Mouse (Mus musculus) midbrain, embryonic 15.5 days (tissue): ENCODE measurements at regions not wholly inside any gene's neighbourhood (a gene's known extent, or its start where the extent isn't known, plus 50 kb on each side); places are given as distances from the start of the nearest gene placed in this dataset.

Source experiments
- ATAC-seq: fragments of 200-750 bp; cut with Nextera tagmentation; replicated peaks from 2 replicates; pipeline ENCODE4 v1.8.0; 2017; ENCODE audit warnings: moderate TSS enrichment
- H3K27ac ChIP-seq: fragments of 300-500 bp; sonication (generic); 2 replicates; pipeline ENCODE4 v1.5.1; 2015; ENCODE audit warnings: mild to moderate bottlenecking, inconsistent platforms
- H3K27me3 ChIP-seq: fragments of 300-500 bp; sonication (generic); replicated peaks from 2 replicates; pipeline ENCODE4 v1.6.1; 2015; ENCODE audit warnings: inconsistent platforms
- H3K36me3 ChIP-seq: fragments of 300-500 bp; sonication (generic); replicated peaks from 2 replicates; pipeline ENCODE4 v1.6.1; 2015; ENCODE audit warnings: inconsistent platforms
- H3K4me1 ChIP-seq: fragments of 300-500 bp; sonication (generic); 2 replicates; pipeline ENCODE4 v1.6.1; 2015; ENCODE audit warnings: inconsistent platforms
- H3K4me2 ChIP-seq: fragments of 300-500 bp; sonication (generic); 2 replicates; pipeline ENCODE4 v1.6.1; 2015; ENCODE audit warnings: inconsistent platforms, mild to moderate bottlenecking, moderate library complexity
- H3K4me3 ChIP-seq: fragments of 300-500 bp; sonication (generic); 2 replicates; pipeline ENCODE4 v1.5.1; 2015; ENCODE audit warnings: mild to moderate bottlenecking, inconsistent platforms
- H3K9ac ChIP-seq: fragments of 300-500 bp; sonication (generic); 2 replicates; pipeline ENCODE4 v1.6.1; 2015; ENCODE audit warnings: mild to moderate bottlenecking, inconsistent platforms
- H3K9me3 ChIP-seq: fragments of 300-500 bp; sonication (generic); 2 replicates; pipeline ENCODE4 v1.6.1; 2016; ENCODE audit warnings: inconsistent platforms
- WGBS: fragments of 180-500 bp; shearing (Covaris S2); methylation state at CpG from one replicate; pipeline ENCODE4 v1.1.7; 2015; ENCODE audit warnings: mixed read lengths; 5-methylcytosine and 5-hydroxymethylcytosine counted together

DNA sequence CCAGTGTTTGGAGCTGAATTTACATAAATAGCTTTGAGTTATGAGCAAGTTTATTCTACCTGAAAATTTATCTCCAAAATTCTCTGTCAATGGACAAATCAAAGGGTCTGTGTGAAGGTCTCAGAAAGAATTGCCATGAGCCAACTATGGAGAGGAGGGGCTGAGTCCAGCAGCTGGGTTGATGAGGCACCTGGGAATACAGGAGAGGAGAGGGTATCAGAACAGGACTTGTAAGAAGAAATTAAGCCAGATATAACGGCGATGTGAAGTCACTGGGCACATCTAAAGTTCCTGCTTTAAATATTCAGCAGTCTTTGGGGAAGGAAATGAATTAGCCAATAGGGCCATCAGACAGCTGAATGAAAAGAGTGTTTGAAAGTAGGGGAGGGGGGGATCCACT, 394.4 kb upstream of the Plxna2 start:
- H3K27ac ChIP-seq = peak overlapping the region; percentile 1; the same call in 1 of the 2 replicates

DNA sequence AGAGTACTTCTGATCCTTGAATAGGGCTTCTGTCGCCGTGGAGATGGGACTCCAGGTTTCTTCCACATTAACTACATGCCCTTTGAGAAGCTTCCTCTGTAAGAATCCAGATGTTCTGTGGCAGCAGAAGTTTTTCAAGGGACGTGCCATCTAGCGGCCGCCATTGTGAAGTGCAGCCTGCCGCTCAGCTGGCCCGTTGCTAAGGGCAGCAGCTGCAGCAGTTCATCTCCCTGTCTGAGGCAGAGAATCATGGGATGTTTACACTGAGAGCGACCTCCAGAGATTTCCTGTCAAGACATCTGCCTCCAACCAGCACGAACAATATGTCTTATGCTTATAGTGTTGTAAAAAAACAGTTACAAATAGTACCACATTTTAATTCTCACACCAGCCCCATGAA, 395.0 kb upstream of the Plxna2 start:
- WGBS = 1% methylated on average over 9 of the region's 9 CpGs
- Histone ChIP-seq H3K36me3 (no peaks in the 10 kb centered on the region), H3K27ac (no peak overlapping the region), H3K9ac (no peak overlapping the region), H3K4me1 (peaks cover 38% of the 10 kb centered on the region), H3K4me3 (no peak overlapping the region), H3K9me3 (no peaks in the 10 kb centered on the region), H3K27me3 (no peaks in the 10 kb centered on the region), H3K4me2 (no peak overlapping the region)
- peak; percentile 79 for ATAC-seq

More for the DNA sequence above, 394.4 kb upstream of the Plxna2 start:
- H3K36me3 ChIP-seq = no peaks in the 10 kb centered on the region
- peak; percentile 37; the same call in 1 of the 2 replicates for ATAC-seq
- H3K4me2 ChIP-seq = no peak overlapping the region
- no peaks in the 10 kb centered on the region for H3K9me3 ChIP-seq
- no peak overlapping the region for H3K4me3 ChIP-seq
- no peak overlapping the region for H3K9ac ChIP-seq
- H3K4me1 ChIP-seq = peaks cover 38% of the 10 kb centered on the region
- 35% methylated on average over 2 of the region's 2 CpGs for WGBS
- no peaks in the 10 kb centered on the region for H3K27me3 ChIP-seq

- peak overlapping the region; percentile 57 for H3K27ac ChIP-seq
- ATAC-seq = peak; percentile 87
- H3K4me2 ChIP-seq = peak overlapping the region; percentile 36
- H3K9me3 ChIP-seq = no peaks in the 10 kb centered on the region
- H3K4me1 ChIP-seq = peaks cover 15% of the 10 kb centered on the region
- no peaks in the 10 kb centered on the region for H3K27me3 ChIP-seq
- H3K9ac ChIP-seq = no peak overlapping the region
- no peaks in the 10 kb centered on the region for H3K36me3 ChIP-seq
- WGBS = 14% methylated on average over 14 of the region's 14 CpGs
- no peak overlapping the region for H3K4me3 ChIP-seq
Measured at GRCm38 (mm10) chr1:194208034-194209000, 409.7 kb upstream of the Plxna2 start.

DNA sequence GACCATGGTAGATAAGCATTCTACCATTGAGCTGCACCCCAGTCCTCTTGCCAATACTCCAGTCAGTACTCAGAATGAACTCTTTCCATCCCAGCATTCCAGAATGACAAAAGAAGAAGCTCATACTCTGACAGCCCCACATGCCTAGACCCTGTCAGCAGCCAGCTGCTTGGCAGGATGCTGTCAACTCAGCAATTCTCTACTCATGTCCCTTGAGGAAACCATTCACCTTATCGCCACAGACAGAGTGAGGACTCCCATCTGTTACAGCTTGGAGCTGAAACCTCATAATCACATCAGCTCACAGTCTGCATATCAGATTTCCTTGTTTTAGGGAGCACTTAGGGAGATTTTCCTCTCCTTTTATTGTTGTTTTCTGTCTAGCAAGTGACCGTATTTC, 420.5 kb upstream of the Plxna2 start:
- no peak for ATAC-seq
- H3K36me3 ChIP-seq = no peaks in the 10 kb centered on the region
- H3K4me3 ChIP-seq = no peak overlapping the region
- no peak overlapping the region for H3K9ac ChIP-seq
- no peaks in the 10 kb centered on the region for H3K4me1 ChIP-seq
- no peaks in the 10 kb centered on the region for H3K27me3 ChIP-seq
- H3K4me2 ChIP-seq = no peak overlapping the region
- 60% methylated on average over 2 of the region's 2 CpGs for WGBS
- no peak overlapping the region for H3K27ac ChIP-seq
- H3K9me3 ChIP-seq = no peaks in the 10 kb centered on the region

- H3K9ac ChIP-seq = no peak overlapping the region
- no peaks in the 10 kb centered on the region for H3K36me3 ChIP-seq
- no peaks in the 10 kb centered on the region for H3K9me3 ChIP-seq
- 90% methylated on average over 2 of the region's 2 CpGs for WGBS
- no peaks in the 10 kb centered on the region for H3K4me1 ChIP-seq
- H3K4me2 ChIP-seq = no peak overlapping the region
- no peaks in the 10 kb centered on the region for H3K27me3 ChIP-seq
- no peak overlapping the region for H3K27ac ChIP-seq
- no peak for ATAC-seq
- H3K4me3 ChIP-seq = no peak overlapping the region
Measured at GRCm38 (mm10) chr1:194182293-194182692, 435.7 kb upstream of the Plxna2 start.

DNA sequence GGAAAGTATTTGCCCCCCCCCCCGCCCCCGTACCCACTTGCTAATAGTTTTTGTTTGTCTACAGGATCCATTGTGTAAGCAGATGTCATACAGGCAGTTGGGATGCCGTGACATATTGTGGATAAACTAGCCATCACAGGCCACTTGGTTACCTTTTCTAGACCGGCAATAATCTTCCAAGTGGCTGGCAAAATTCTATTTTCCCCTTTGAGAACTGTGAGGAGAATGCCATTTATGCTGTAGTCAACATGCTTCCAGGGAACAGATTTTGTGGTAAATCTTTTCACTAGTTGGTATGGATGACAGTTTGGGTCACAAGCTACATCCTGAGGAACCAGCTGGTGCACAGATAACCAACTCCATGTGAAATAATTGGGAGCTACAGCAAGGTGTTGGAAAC, 456.5 kb upstream of the Plxna2 start:
- Histone ChIP-seq H3K4me2 (no peak overlapping the region), H3K4me3 (no peak overlapping the region), H3K9me3 (no peaks in the 10 kb centered on the region), H3K36me3 (no peaks in the 10 kb centered on the region), H3K9ac (no peak overlapping the region), H3K27me3 (no peaks in the 10 kb centered on the region), H3K27ac (no peak overlapping the region), H3K4me1 (peaks cover 6% of the 10 kb centered on the region)
- WGBS = 48% methylated on average over 4 of the region's 4 CpGs
- ATAC-seq = no peak

DNA sequence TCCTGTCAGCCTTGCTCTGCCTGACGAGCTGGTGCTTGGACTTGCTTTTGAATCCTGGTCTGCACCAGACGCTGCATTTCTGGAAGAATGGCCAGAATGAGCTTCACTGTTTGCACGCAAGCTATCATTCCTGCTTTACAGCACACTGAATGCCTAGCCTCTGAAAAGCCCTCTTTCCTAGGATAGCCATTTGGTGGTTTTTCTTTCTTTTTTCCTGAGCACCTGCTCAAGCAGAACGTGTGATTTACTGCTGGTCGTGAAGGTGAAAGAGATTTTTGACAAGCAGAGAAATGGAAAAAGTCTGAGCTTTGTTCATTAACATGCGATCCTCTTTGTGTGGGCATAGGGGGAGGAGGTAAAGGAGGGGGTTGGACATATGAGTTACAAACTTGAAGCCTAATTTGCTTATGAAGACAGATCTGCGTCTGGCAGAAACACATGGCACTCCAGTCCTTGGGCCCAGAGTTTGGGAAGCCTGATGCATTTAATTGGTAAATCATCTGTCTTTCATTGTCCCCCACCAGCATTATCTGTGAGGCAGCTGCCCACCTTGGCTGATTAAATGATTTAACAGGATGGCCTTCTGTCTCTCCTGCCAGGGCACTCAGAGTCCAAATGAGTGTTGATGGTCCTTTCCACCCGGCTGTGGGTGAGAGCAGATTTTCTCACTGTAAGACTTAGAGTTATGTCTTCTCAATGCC, 457.1 kb upstream of the Plxna2 start:
- 21% methylated on average over 8 of the region's 8 CpGs for WGBS
- ATAC-seq = peak; percentile 56; the same call in 1 of the 2 replicates
- Histone ChIP-seq H3K9ac (no peak overlapping the region), H3K36me3 (no peaks in the 10 kb centered on the region), H3K9me3 (no peaks in the 10 kb centered on the region), H3K4me2 (no peak overlapping the region), H3K4me3 (no peak overlapping the region), H3K4me1 (peaks cover 6% of the 10 kb centered on the region), H3K27me3 (no peaks in the 10 kb centered on the region), H3K27ac (peak overlapping the region; percentile 39; the same call in 1 of the 2 replicates)

GRCm38 (mm10) chr1:194157268-194157667, 460.8 kb upstream of the Plxna2 start:
- Histone ChIP-seq H3K27ac (no peak overlapping the region), H3K4me3 (no peak overlapping the region), H3K9ac (no peak overlapping the region), H3K4me1 (peaks cover 6% of the 10 kb centered on the region), H3K36me3 (no peaks in the 10 kb centered on the region), H3K4me2 (no peak overlapping the region), H3K9me3 (no peaks in the 10 kb centered on the region), H3K27me3 (no peaks in the 10 kb centered on the region)
- no peak for ATAC-seq
- 93% methylated on average over 6 of the region's 6 CpGs for WGBS

DNA sequence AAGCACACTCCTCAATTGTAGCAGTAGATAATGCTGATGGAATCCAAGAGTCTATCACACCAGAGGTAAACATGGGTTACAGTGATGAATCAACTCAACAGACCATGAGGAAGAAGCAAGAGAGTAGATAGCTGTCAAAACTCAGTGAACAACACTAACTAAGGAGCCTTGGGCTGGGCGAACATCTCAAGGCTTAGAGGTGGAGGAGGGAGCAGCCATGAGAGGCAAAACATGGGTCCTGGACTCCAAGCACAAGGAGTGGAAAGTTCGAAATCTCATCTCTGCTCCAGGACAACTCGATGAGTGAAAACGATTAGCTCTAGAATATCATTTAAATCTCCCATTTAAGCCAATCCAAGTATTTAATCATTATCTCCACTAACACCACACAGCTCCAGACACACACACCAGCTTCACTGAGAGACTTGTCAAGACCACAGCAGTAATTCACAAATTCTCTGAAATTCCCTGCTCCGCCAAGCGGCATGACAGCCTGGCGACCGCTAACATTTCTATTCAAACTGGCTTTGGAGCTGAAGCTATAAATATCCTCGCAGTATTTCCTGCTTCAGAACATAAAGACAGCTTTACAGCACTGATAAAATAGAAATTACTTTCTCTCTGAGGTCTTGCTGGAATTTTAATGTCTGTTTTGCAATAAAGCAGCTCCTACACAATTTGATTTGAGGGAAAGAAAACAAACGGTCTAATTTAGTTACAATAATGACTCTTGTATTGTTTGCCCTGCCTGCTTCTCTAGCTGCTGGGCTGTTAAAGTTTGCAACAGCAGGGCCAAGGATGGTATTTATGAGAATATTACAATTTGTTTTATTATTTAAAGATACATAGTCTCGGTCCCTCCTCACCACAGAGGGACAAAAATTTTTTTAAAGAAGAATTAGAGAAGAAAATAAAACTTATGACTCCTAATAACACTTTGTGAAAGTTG, 469.3 kb upstream of the Plxna2 start:
- Histone ChIP-seq H3K27ac (0 out of 2 replicates have a peak overlapping the region, but pooled peaks have one; percentile 9), H3K4me1 (0 out of 2 replicates have a peak, but pooled peaks cover 9% of the 10 kb centered on the region)
- 61% methylated on average over 11 of the region's 11 CpGs for WGBS

GRCm38 (mm10) chr1:194117631-194118360, 500.2 kb upstream of the Plxna2 start:
- H3K27ac ChIP-seq = no peak overlapping the region
- H3K4me3 ChIP-seq = no peak overlapping the region
- H3K36me3 ChIP-seq = no peaks in the 10 kb centered on the region
- H3K27me3 ChIP-seq = no peaks in the 10 kb centered on the region
- 76% methylated on average over 4 of the region's 4 CpGs for WGBS
- no peak overlapping the region for H3K4me2 ChIP-seq
- no peaks in the 10 kb centered on the region for H3K9me3 ChIP-seq
- no peak overlapping the region for H3K9ac ChIP-seq
- ATAC-seq = no peak
- no peaks in the 10 kb centered on the region for H3K4me1 ChIP-seq

More for the DNA sequence above, 469.3 kb upstream of the Plxna2 start:
- Histone ChIP-seq H3K27me3 (no peaks in the 10 kb centered on the region), H3K4me3 (no peak overlapping the region), H3K9ac (no peak overlapping the region), H3K36me3 (no peaks in the 10 kb centered on the region), H3K9me3 (no peaks in the 10 kb centered on the region), H3K4me2 (no peak overlapping the region)
- no peak for ATAC-seq

- Histone ChIP-seq H3K9ac (no peak overlapping the region), H3K9me3 (no peaks in the 10 kb centered on the region), H3K4me3 (no peak overlapping the region), H3K27me3 (no peaks in the 10 kb centered on the region), H3K36me3 (no peaks in the 10 kb centered on the region), H3K4me1 (peaks cover 5% of the 10 kb centered on the region), H3K4me2 (no peak overlapping the region), H3K27ac (no peak overlapping the region)
- ATAC-seq = no peak
- WGBS = 29% methylated on average over 1 of the region's 1 CpGs
Measured at GRCm38 (mm10) chr1:194114399-194114798, 503.6 kb upstream of the Plxna2 start.
